Mouse (Mus musculus): Measurements from ENCODE around the gene Fgfr2. TPM values are rescaled to one million over a fixed set of nuclear protein-coding genes. Genes with fewer than 3 reads are reported as not detected.

Fgfr2 gene
- polyA plus RNA-seq, 1 experiment from 2014 or later = 110 TPM

DNA sequence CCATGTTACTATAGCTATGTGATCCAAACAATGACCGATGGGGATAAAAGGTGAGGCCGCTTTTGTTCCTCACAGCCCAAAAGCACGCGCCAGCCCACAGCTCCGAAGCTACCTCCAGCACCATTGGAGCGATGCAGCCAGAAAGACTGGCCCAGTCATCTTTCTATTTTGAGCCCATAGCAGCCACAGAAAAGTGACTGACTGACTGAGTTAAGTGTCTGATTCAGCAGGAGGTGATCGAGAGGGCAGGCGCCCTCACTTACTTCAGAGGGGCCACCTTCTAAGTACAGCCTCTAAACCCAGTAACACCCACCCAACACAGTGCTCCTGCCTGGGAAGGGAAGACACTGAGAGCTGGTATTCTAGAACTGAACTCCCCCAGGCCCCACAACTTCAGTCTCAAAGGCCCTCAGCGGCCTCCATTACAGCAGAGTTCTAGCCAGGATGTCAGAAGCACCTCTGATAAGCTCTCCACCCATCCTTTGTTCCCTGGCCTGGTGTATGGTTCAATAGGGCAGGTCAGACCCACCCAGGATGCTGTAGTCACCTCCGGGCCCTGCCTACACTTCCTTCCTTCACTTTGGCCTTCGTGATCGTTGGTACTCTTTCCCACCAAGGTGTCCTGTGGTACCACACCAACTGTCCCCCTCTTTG is 64.5 kb downstream of the Fgfr2 start:
- H3K27ac ChIP-seq (ENCODE audit: low read length) = 0 out of 2 replicates have a peak overlapping the region, but pooled peaks have one; percentile 32
- peaks cover 14% of the 10 kb centered on the region for H3K4me1 ChIP-seq (ENCODE audit: insufficient read depth, low read depth, low read length)
- H3K27me3 ChIP-seq (replicated peaks; ENCODE audit: insufficient read depth, low read length) = no peaks in the 10 kb centered on the region
- H3K9me3 ChIP-seq (ENCODE audit: low read length) = no peaks in the 10 kb centered on the region
- H3K4me3 ChIP-seq (ENCODE audit: low read depth, low read length) = no peak overlapping the region
- DNase-seq (ENCODE audit: low spot score) = no peak
- no peak overlapping the region for H3K9ac ChIP-seq (replicated peaks; ENCODE audit: low read depth)
- TF ChIP-seq EP300 (IDR thresholded peaks at IDR 0.05) = peak; percentile 13; the same call in 1 of the 2 replicates
- no peak for TF ChIP-seq CTCF (IDR thresholded peaks at IDR 0.05)
- ATAC-seq = peak; percentile 54
- H3K36me3 ChIP-seq (ENCODE audit: insufficient read depth, low read length) = 0 out of 2 replicates have a peak, but pooled peaks cover 5% of the 10 kb centered on the region
- no peak overlapping the region for H3K4me2 ChIP-seq (replicated peaks; ENCODE audit: low read depth, low read length)
- 78% methylated on average over 12 of the region's 12 CpGs for WGBS

DNA sequence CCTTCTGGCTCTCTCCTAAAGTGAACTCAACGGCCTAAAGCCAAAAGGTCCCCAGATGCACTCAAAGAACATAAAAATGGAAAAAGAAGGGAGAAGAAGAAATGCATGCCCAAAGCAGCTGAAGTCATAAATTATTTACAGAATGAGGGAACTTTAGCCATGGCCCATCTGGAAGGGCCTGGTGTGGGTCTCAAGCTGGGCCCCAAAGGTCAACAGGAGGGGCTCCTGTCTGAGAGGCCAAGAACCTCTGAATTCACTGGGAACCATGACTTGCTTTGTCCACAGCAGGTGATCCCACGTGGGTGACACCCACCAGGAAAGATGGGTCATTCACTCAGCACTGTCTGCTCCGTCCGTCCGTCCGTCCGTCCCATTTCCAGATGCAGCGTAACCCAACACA is 66.2 kb downstream of the Fgfr2 start:
- no peak for TF ChIP-seq CTCF (IDR thresholded peaks at IDR 0.05)
- no peak for TF ChIP-seq EP300 (IDR thresholded peaks at IDR 0.05)
- WGBS = 90% methylated on average over 8 of the region's 8 CpGs

GRCm38 (mm10) chr7:133054486-133054885 is 68.7 kb downstream of the Fgfr2 start:
- H3K9ac ChIP-seq (replicated peaks; ENCODE audit: low read depth) = no peak overlapping the region
- H3K27me3 ChIP-seq (replicated peaks; ENCODE audit: insufficient read depth, low read length) = no peaks in the 10 kb centered on the region
- H3K36me3 ChIP-seq (ENCODE audit: insufficient read depth, low read length) = 0 out of 2 replicates have a peak, but pooled peaks cover 5% of the 10 kb centered on the region
- H3K4me2 ChIP-seq (replicated peaks; ENCODE audit: low read depth, low read length) = no peak overlapping the region
- H3K4me1 ChIP-seq (ENCODE audit: insufficient read depth, low read depth, low read length) = peaks cover 22% of the 10 kb centered on the region; the same call in 1 of the 2 replicates
- ATAC-seq = no peak
- no peak overlapping the region for H3K4me3 ChIP-seq (ENCODE audit: low read depth, low read length)
- H3K27ac ChIP-seq (ENCODE audit: low read length) = 0 out of 2 replicates have a peak overlapping the region, but pooled peaks have one; percentile 9
- WGBS = 97% methylated on average over 5 of the region's 5 CpGs
- DNase-seq (ENCODE audit: low spot score) = no peak
- no peaks in the 10 kb centered on the region for H3K9me3 ChIP-seq (ENCODE audit: low read length)
- no peak for TF ChIP-seq EP300 (IDR thresholded peaks at IDR 0.05)
- peak; percentile 35 for TF ChIP-seq CTCF (IDR thresholded peaks at IDR 0.05)

More for the DNA sequence above, 66.2 kb downstream of the Fgfr2 start:
- DNase-seq (ENCODE audit: low spot score) (no peak), ATAC-seq (no peak)
- no peaks in the 10 kb centered on the region for H3K9me3 ChIP-seq (ENCODE audit: low read length)
- no peak overlapping the region for H3K4me3 ChIP-seq (ENCODE audit: low read depth, low read length)
- no peak overlapping the region for H3K4me2 ChIP-seq (replicated peaks; ENCODE audit: low read depth, low read length)
- no peak overlapping the region for H3K9ac ChIP-seq (replicated peaks; ENCODE audit: low read depth)
- H3K4me1 ChIP-seq (ENCODE audit: insufficient read depth, low read depth, low read length) = peaks cover 23% of the 10 kb centered on the region
- 0 out of 2 replicates have a peak, but pooled peaks cover 5% of the 10 kb centered on the region for H3K36me3 ChIP-seq (ENCODE audit: insufficient read depth, low read length)
- no peak overlapping the region for H3K27ac ChIP-seq (ENCODE audit: low read length)
- H3K27me3 ChIP-seq (replicated peaks; ENCODE audit: insufficient read depth, low read length) = no peaks in the 10 kb centered on the region

- no peak overlapping the region for H3K4me3 ChIP-seq (ENCODE audit: low read depth, low read length)
- H3K9me3 ChIP-seq (ENCODE audit: low read length) = no peaks in the 10 kb centered on the region
- peaks cover 17% of the 10 kb centered on the region; the same call in 1 of the 2 replicates for H3K4me1 ChIP-seq (ENCODE audit: insufficient read depth, low read depth, low read length)
- ATAC-seq = no peak
- 0 out of 2 replicates have a peak overlapping the region, but pooled peaks have one; percentile 83 for H3K27ac ChIP-seq (ENCODE audit: low read length)
- TF ChIP-seq EP300 (IDR thresholded peaks at IDR 0.05) = no peak
- TF ChIP-seq CTCF (IDR thresholded peaks at IDR 0.05) = no peak
- no peaks in the 10 kb centered on the region for H3K27me3 ChIP-seq (replicated peaks; ENCODE audit: insufficient read depth, low read length)
- no peak overlapping the region for H3K9ac ChIP-seq (replicated peaks; ENCODE audit: low read depth)
- H3K4me2 ChIP-seq (replicated peaks; ENCODE audit: low read depth, low read length) = no peak overlapping the region
- WGBS = 68% methylated on average over 9 of the region's 9 CpGs
- 0 out of 2 replicates have a peak, but pooled peaks cover 5% of the 10 kb centered on the region for H3K36me3 ChIP-seq (ENCODE audit: insufficient read depth, low read length)
- no peak for DNase-seq (ENCODE audit: low spot score)
These were observed 69.4 kb downstream of the Fgfr2 start for GRCm38 (mm10) chr7:133053757-133054156.

- Histone ChIP-seq H3K4me1 (ENCODE audit: insufficient read depth, low read depth, low read length) (peaks cover 19% of the 10 kb centered on the region; the same call in 1 of the 2 replicates), H3K9me3 (ENCODE audit: low read length) (no peaks in the 10 kb centered on the region), H3K27ac (ENCODE audit: low read length) (peak overlapping the region; percentile 83), H3K4me2 (replicated peaks; ENCODE audit: low read depth, low read length) (no peak overlapping the region), H3K36me3 (ENCODE audit: insufficient read depth, low read length) (0 out of 2 replicates have a peak, but pooled peaks cover 5% of the 10 kb centered on the region), H3K27me3 (replicated peaks; ENCODE audit: insufficient read depth, low read length) (no peaks in the 10 kb centered on the region), H3K9ac (replicated peaks; ENCODE audit: low read depth) (no peak overlapping the region), H3K4me3 (ENCODE audit: low read depth, low read length) (no peak overlapping the region)
- ATAC-seq (peak; percentile 90), DNase-seq (ENCODE audit: low spot score) (peak; percentile 94)
- TF ChIP-seq CTCF (IDR thresholded peaks at IDR 0.05) (no peak), EP300 (IDR thresholded peaks at IDR 0.05) (peak; percentile 78)
- WGBS = 18% methylated on average over 8 of the region's 8 CpGs
These were observed 70.3 kb downstream of the Fgfr2 start for GRCm38 (mm10) chr7:133052819-133053218.

- WGBS = 54% methylated on average over 6 of the region's 6 CpGs
- H3K9ac ChIP-seq (replicated peaks; ENCODE audit: low read depth) = no peak overlapping the region
- H3K36me3 ChIP-seq (ENCODE audit: insufficient read depth, low read length) = no peaks in the 10 kb centered on the region
- H3K27ac ChIP-seq (ENCODE audit: low read length) = no peak overlapping the region
- DNase-seq (ENCODE audit: low spot score) (peak; percentile 50), ATAC-seq (no peak)
- no peak overlapping the region for H3K4me3 ChIP-seq (ENCODE audit: low read depth, low read length)
- peaks cover 19% of the 10 kb centered on the region; the same call in 1 of the 2 replicates for H3K4me1 ChIP-seq (ENCODE audit: insufficient read depth, low read depth, low read length)
- TF ChIP-seq CTCF (IDR thresholded peaks at IDR 0.05) (no peak), EP300 (IDR thresholded peaks at IDR 0.05) (no peak)
- no peaks in the 10 kb centered on the region for H3K27me3 ChIP-seq (replicated peaks; ENCODE audit: insufficient read depth, low read length)
- no peaks in the 10 kb centered on the region for H3K9me3 ChIP-seq (ENCODE audit: low read length)
- no peak overlapping the region for H3K4me2 ChIP-seq (replicated peaks; ENCODE audit: low read depth, low read length)
These were observed 72.5 kb downstream of the Fgfr2 start for GRCm38 (mm10) chr7:133050681-133051080.
